Mouse (Mus musculus): ENCODE results near the gene Cd82.

DNA sequence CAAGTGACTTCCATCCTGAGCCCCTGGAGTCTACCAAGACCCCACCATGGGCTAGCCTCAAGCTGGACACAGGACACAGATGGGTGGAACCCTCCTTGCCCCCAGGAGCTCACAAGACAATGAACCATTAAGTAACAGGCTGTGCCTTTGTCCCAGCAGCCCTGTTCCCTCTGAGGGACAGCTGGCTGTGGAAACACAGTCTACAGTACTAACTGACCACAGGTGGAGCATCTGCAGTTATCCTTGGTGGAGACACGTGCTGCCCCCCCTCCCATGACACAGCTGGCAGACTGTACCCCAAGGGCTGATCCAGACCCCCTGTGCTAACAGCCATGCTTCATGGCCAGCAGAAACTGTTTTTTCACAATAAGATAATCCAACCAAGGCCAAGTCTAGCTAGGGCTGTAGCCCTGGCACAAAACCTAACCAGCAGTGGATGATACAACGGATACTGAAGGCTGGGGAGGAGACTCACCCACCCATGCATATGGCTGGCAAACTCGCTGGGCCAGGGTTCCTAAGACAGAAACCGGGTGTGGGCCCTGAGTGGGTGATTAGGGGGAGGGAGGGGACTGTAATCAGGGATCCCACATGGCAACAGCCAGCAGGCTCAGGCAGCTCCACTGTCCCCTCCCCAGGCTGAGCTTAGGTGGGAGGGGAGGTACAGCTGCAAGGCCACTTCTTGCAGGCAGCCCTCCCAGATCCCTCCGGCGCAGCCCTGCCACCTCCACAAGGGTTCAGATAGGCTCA is 15.3 kb downstream of the Cd82 start:
- TF ChIP-seq POLR2A (IDR thresholded peaks at IDR 0.05; ENCODE audit: low read depth, low read length) (no peak), CTCF (IDR thresholded peaks at IDR 0.05; ENCODE audit: extremely low read depth, insufficient read depth, insufficient read length, insufficient replicate concordance) (no peak)

Data from spleen, adult 2 months (tissue).